Mouse (Mus musculus) kidney, embryonic 16.5 days (tissue): ENCODE results near the gene Grin3b. TPM values are rescaled to one million over a fixed set of nuclear protein-coding genes. Genes with fewer than 3 reads are reported as not detected.

Source experiments
- ATAC-seq: fragments of 200-750 bp; cut with Nextera tagmentation; 2 replicates; pipeline ENCODE4 v1.8.0; 2017; ENCODE audit warnings: moderate TSS enrichment; ENCODE audit not compliant: low FRiP score, low TSS enrichment
- H3K27ac ChIP-seq: fragments of 300-500 bp; sonication (generic); 2 replicates; pipeline ENCODE4 v1.5.1; 2014; ENCODE audit warnings: low read length
- H3K27me3 ChIP-seq: fragments of 300-500 bp; sonication (generic); 2 replicates; pipeline ENCODE4 v1.6.1; 2014; ENCODE audit warnings: low read length, control low read depth, mixed read lengths; ENCODE audit not compliant: insufficient read depth
- H3K36me3 ChIP-seq: fragments of 300-500 bp; sonication (generic); 2 replicates; pipeline ENCODE4 v1.6.1; 2014; ENCODE audit warnings: low read length, control low read depth, mixed read lengths; ENCODE audit not compliant: insufficient read depth
- H3K4me1 ChIP-seq: fragments of 300-500 bp; sonication (generic); 2 replicates; pipeline ENCODE4 v1.6.1; 2014; ENCODE audit warnings: low read length, control low read depth, mixed read lengths; ENCODE audit not compliant: insufficient read depth
- H3K4me2 ChIP-seq: fragments of 300-500 bp; sonication (generic); replicated peaks from 2 replicates; pipeline ENCODE4 v1.6.1; 2014; ENCODE audit warnings: low read depth, low read length
- H3K4me3 ChIP-seq: fragments of 300-500 bp; sonication (generic); 2 replicates; pipeline ENCODE4 v1.5.1; 2014; ENCODE audit warnings: mild to moderate bottlenecking, low read length
- H3K9ac ChIP-seq: fragments of 300-500 bp; sonication (generic); replicated peaks from 2 replicates; pipeline ENCODE4 v1.6.1; 2014; ENCODE audit warnings: low read length
- H3K9me3 ChIP-seq: fragments of 300-500 bp; sonication (generic); 2 replicates; pipeline ENCODE4 v1.6.1; 2016; ENCODE audit warnings: low read length, control low read depth
- WGBS: fragments of 180-500 bp; shearing (Covaris S2); extraction: QIAGEN DNeasy Blood & Tissue Kit; methylation state at CpG from one replicate; pipeline ENCODE4 v1.1.7; 2014; 5-methylcytosine and 5-hydroxymethylcytosine counted together
- polyA plus RNA-seq: library from polyadenylated mRNA; unstranded; fragments of >200 nt; fragmentation: Nextera tagmentation; extraction: Ambion mirVana; gene quantifications from 2 replicates; pipeline ENCODE4 v1.2.1, GENCODE M21; 2015

Gene Grin3b
- 0.54 and 0.71 TPM in 2 replicates for polyA plus RNA-seq

DNA sequence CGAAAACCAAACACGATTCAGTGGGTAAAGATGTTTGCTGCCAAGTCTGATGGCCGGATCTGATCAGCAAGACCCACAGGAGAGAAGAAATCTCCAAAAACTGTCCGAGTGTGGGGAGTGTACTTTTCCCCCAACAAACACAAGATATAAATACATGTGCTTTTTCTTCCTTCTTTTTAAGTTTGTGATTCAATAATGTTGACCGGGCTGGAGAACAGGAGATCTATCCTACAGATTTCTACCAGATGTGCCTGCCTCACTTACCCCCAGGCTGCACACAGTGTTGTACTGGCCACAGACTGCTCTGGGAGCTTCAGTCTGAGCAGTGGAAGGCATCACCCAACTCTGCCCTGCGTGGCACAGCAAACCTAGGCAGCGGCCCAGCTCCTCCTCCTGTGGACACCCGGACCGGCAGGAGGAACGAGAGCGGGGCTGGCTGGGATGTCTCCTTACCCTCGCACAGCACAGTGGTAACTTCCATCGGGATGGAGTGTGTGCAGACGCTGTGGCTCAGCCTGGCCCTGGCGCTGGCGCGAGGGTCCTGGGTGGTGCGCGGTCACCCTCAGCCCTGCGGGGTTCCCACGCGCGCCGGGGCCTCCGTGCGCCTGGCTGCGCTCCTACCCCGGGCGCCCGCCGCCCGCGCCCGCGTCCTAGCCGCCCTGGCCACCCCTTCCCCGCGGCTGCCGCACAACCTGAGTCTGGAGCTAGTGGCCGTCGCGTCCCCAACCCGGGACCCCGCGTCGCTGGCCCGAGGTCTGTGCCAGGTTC is at the start of gene Grin3b:
TSS of gene Grin3b (plus strand) at position 301 of the 768 bp plus-strand sequence.
- Histone ChIP-seq H3K4me2 (peak within 1 kb of the TSS; percentile 86), H3K9ac (peak within 1 kb of the TSS; percentile 60), H3K36me3 (peaks cover 35% of the 10 kb centered on the region), H3K9me3 (no peaks in the 10 kb centered on the region), H3K27ac (no peak within 1 kb of the TSS), H3K4me3 (peak within 1 kb of the TSS; percentile 47), H3K4me1 (peaks cover 15% of the 10 kb centered on the region), H3K27me3 (peaks cover 13% of the 10 kb centered on the region)
- 7% methylated on average over 47 of the region's 47 CpGs for WGBS
- peak; percentile 24 for ATAC-seq

DNA sequence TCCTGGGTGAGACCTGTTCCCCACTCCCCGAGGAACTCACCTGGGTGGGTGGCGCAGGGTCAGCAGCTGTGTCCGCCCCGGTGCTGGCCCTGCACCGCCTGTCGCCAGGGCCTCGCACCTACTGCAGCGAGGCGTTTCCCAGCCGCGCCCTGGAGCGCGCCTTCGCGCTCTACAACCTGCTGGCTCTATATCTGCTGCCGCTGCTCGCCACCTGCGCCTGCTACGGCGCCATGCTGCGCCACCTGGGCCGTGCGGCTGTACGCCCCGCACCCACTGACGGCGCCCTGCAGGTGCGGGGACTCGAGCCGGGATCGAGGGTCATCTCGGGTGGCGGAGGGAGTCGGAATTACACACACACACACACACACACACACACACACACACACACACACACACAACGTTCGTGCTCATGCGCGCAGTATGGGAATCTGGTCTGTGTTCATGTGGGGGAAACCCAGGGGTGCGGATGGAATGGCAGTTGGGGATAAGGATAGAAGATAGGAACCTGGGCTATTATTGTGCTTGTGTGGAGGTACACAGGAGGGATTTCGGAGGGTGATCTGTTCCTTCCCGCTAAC is 49.5 kb upstream of the Grin3b start, which contains the start of gene R3hdm4:
TSS of gene R3hdm4 (minus strand) at position 251 of the 578 bp plus-strand sequence.
- no peak for ATAC-seq
- Histone ChIP-seq H3K9me3 (no peaks in the 10 kb centered on the region), H3K9ac (peak within 1 kb of the TSS; percentile 45), H3K4me2 (peak within 1 kb of the TSS; percentile 50), H3K36me3 (no peaks in the 10 kb centered on the region), H3K4me1 (peaks cover 46% of the 10 kb centered on the region), H3K27me3 (peaks cover 62% of the 10 kb centered on the region), H3K4me3 (peak within 1 kb of the TSS; percentile 39), H3K27ac (no peak within 1 kb of the TSS)
- 4% methylated on average over 36 of the region's 41 CpGs for WGBS

GRCm38 (mm10) chr10:79921572-79921971 is 48.9 kb upstream of the Grin3b start:
- WGBS, result 1% methylated on average over 34 of the region's 34 CpGs
- no peak overlapping the region for H3K27ac ChIP-seq
- no peak for ATAC-seq
- peak overlapping the region; percentile 39 for H3K4me3 ChIP-seq
- no peaks in the 10 kb centered on the region for H3K9me3 ChIP-seq
- peaks cover 48% of the 10 kb centered on the region for H3K4me1 ChIP-seq
- H3K9ac ChIP-seq, result peak overlapping the region; percentile 45
- H3K36me3 ChIP-seq, result no peaks in the 10 kb centered on the region
- peak overlapping the region; percentile 50 for H3K4me2 ChIP-seq
- H3K27me3 ChIP-seq, result peaks cover 62% of the 10 kb centered on the region

DNA sequence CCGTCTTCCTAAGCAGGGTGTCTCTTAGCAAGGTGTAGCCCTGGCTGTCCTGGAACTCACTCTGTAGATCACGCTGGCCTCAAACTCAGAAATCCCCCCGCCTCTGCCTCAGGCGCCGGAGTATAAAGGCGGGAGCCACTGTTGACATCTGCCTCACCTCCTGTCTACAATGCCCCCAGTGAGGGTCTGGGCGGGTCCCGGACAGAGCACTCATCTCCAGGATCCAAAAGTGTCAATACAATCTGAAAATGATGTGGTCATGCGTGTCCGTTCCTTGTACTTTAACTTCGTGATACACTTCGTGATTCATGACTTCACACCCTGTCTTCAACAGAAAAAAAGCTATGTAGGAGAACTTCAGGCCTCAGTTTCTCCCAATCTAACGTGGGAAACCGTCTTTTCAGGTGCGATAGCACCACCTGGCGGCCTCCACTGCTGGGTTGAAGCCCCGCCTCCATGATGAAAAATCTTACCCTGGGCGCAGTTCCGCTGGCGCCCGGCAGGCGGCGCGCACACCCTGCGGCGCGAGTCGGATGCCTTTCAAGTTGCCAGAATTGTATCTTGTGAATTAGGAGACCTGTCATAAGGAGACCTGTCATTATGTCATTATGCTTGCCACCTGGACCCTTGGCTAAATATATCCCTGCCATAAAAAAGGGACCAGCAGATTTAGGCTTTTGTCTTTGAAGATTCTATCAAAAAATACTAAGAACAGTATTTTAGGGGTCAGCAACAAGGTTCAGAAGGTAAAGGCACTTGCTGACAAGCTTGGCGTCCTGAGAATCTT is 45.3 kb upstream of the Grin3b start:
- Histone ChIP-seq H3K4me1 (peaks cover 46% of the 10 kb centered on the region), H3K4me3 (no peak overlapping the region), H3K36me3 (no peaks in the 10 kb centered on the region), H3K4me2 (peak overlapping the region; percentile 95; the same call in 1 of the 2 replicates), H3K27me3 (peaks cover 33% of the 10 kb centered on the region), H3K27ac (no peak overlapping the region), H3K9ac (no peak overlapping the region), H3K9me3 (no peaks in the 10 kb centered on the region)
- WGBS, result 11% methylated on average over 29 of the region's 29 CpGs
- no peak for ATAC-seq

- ATAC-seq, result peak; percentile 8; the same call in 1 of the 2 replicates
- H3K9me3 ChIP-seq, result no peaks in the 10 kb centered on the region
- peaks cover 44% of the 10 kb centered on the region for H3K4me1 ChIP-seq
- peaks cover 4% of the 10 kb centered on the region for H3K36me3 ChIP-seq
- peak overlapping the region; percentile 99 for H3K4me3 ChIP-seq
- peak overlapping the region; percentile 82 for H3K27ac ChIP-seq
- peak overlapping the region; percentile 94 for H3K9ac ChIP-seq
- 10% methylated on average over 14 of the region's 15 CpGs for WGBS
- H3K27me3 ChIP-seq, result peaks cover 25% of the 10 kb centered on the region
- peak overlapping the region; percentile 95 for H3K4me2 ChIP-seq
These were observed 44.6 kb upstream of the Grin3b start for GRCm38 (mm10) chr10:79925785-79926490.

DNA sequence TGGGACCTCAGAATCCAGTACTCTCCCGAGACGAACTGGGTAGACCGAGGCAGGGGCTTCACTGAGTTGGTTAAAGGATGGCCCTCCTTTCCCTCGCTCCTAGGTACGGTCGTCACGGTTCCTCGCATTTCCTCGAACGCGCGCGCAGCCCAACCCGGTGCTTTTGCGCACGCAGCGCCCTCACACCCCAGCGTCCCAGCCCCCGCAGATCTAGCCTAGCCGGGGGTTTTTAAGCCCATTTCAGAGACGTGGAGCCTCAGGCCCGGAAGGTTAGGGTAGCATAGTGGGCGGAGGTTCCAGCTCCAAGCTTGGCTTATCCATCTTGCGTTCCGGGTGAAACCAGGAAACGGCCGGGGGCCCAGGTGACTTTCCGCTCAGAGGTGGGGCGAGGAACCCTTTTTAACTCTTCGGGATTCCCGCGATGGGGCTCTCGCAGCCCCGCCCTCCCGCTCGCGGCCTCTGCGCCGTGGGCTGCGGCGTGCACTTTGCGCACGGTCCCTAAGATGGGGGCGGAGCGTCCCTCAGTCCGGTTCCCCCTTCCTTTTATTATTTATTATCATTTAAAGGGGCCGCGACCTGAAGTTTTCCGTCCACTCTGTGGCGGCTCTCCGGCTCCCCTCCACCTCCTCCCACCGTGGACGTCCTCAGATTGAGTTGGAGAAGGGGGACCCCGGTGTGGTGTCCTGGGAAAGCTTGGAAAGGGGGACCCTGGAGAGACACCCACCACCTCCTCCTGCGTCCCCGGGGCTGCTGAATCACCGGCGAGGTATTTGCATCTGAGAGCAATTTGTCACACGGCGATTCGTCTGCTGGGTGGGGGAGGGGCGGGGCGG is 43.8 kb upstream of the Grin3b start, which contains the start of gene Arid3a:
TSS of gene Arid3a (plus strand) at position 553 of the 833 bp plus-strand sequence.
- under 1% methylated on average over 63 of the region's 63 CpGs for WGBS

GRCm38 (mm10) chr10:79927324-79928029 is 43.0 kb upstream of the Grin3b start:
- peak overlapping the region; percentile 99 for H3K4me3 ChIP-seq
- H3K36me3 ChIP-seq, result peaks cover 18% of the 10 kb centered on the region
- peaks cover 51% of the 10 kb centered on the region for H3K4me1 ChIP-seq
- H3K27ac ChIP-seq, result peak overlapping the region; percentile 98
- peak overlapping the region; percentile 94 for H3K9ac ChIP-seq
- peak; percentile 31 for ATAC-seq
- under 1% methylated on average over 54 of the region's 54 CpGs for WGBS
- peaks cover 10% of the 10 kb centered on the region; the same call in 1 of the 2 replicates for H3K27me3 ChIP-seq
- no peaks in the 10 kb centered on the region for H3K9me3 ChIP-seq
- H3K4me2 ChIP-seq, result peak overlapping the region; percentile 95

More for the DNA sequence above, 43.8 kb upstream of the Grin3b start, which contains the start of gene Arid3a:
- Histone ChIP-seq H3K27ac (peak within 1 kb of the TSS; percentile 98), H3K9ac (peak within 1 kb of the TSS; percentile 94), H3K4me1 (peaks cover 45% of the 10 kb centered on the region), H3K9me3 (no peaks in the 10 kb centered on the region), H3K36me3 (peaks cover 11% of the 10 kb centered on the region), H3K4me2 (peak within 1 kb of the TSS; percentile 95), H3K4me3 (peak within 1 kb of the TSS; percentile 99), H3K27me3 (peaks cover 18% of the 10 kb centered on the region)
- ATAC-seq, result peak; percentile 62

DNA sequence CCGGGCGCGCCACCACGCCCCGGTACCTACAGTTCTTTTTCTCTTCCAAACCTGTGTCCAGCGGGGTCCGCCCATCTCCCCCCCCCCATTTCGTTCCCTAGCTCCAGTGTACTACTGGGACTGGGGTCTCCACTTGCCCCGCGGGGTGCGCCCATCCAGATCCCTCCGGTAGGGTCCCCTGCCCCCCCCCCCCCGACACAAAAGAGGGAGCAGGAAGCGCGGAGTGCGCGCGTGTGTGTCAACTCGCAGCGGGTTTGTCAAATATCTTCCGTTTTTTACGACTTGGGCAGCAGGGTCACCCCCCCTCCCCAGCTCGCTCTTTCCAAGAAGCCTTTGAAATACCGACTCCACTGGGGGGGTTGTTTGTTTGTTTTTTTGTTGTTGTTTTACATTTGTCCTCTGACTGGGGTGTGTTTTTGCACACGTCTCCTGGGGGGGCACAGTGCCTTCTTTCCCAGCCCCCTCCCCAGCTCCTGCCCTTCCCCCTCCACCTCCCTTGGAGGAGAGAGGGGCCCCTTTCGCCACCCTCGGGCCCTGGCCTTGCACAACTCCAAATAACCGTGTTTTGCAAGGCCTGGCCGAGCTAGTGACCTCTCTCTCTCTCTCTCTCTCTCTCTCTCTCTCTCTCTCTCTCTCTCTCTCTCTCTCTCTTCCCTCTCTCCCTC is 42.4 kb upstream of the Grin3b start:
- ATAC-seq, result no peak
- peak overlapping the region; percentile 98 for H3K27ac ChIP-seq
- H3K4me3 ChIP-seq, result peak overlapping the region; percentile 99
- under 1% methylated on average over 24 of the region's 29 CpGs for WGBS
- H3K4me1 ChIP-seq, result peaks cover 58% of the 10 kb centered on the region
- H3K9ac ChIP-seq, result peak overlapping the region; percentile 94
- peak overlapping the region; percentile 95 for H3K4me2 ChIP-seq
- peaks cover 3% of the 10 kb centered on the region; the same call in 1 of the 2 replicates for H3K27me3 ChIP-seq
- peaks cover 19% of the 10 kb centered on the region for H3K36me3 ChIP-seq
- no peaks in the 10 kb centered on the region for H3K9me3 ChIP-seq
